Mouse (Mus musculus) embryonic fibroblast, embryonic 13.5 days (primary cell): ENCODE results near the gene Sik3.

ENCODE experiments used
- CTCF ChIP-seq: IDR thresholded peaks from 2 replicates; pipeline ENCODE4 v1.5.1; 2011; ENCODE audit warnings: mild to moderate bottlenecking, control low read depth, low read length, moderate library complexity, borderline replicate concordance; ENCODE audit not compliant: insufficient read depth
- POLR2A ChIP-seq: IDR thresholded peaks from 2 replicates; pipeline ENCODE4 v1.6.1; 2011; ENCODE audit warnings: low read depth, mild to moderate bottlenecking, control low read depth, low read length, moderate library complexity

DNA sequence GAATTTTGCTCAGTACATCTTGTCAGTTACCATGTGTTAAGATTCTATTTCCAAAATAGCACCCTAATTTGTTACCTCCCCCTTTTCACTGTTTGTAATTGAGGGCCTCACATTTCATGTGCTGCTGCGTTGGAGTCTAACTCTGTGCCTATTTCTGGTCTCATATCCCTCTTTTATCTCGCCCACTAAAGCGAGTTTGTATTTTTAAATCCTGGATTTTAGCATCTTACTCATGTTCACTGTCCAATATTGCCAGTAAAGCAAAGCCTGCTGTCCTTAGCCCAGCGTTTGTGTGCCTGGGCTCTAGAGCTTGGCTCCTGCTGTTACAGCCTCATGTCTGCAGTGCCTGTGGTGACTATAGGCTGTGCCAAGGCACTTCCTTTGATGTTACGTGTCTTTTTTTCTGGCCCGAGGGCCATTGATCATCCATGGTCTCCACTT lies 69.8 kb downstream of the Sik3 start:
- TF ChIP-seq CTCF = no peak
- TF ChIP-seq POLR2A = no peak
